Mouse (Mus musculus): ENCODE measurements around the gene AU040320. TPM values are rescaled to one million over a fixed set of nuclear protein-coding genes. Genes with fewer than 3 reads are reported as not detected.

Gene AU040320
- total and polyA plus RNA-seq, 3 experiments = 3.0 to 17.0 (median 15.2) TPM

- Histone ChIP-seq H3K79me2 (replicated peaks; ENCODE audit: control insufficient read depth, extremely low read depth, insufficient read depth, poor library complexity, severe bottlenecking) (no peaks in the 10 kb centered on the region), H3K4me2 (ENCODE audit: insufficient read depth, low read depth, poor library complexity, severe bottlenecking) (no peak overlapping the region), H3K9ac (ENCODE audit: insufficient read depth, low read depth) (no peak overlapping the region), H3K4me3 (replicated peaks in 1 of 3; ENCODE audit: low read depth in 2 of 3, low read length in 2 of 3, poor library complexity in 1 of 3) (no peak overlapping the region), H3K9me3 (replicated peaks; ENCODE audit: low read length) (peaks cover 7% of the 10 kb centered on the region), H3K27ac (ENCODE audit: insufficient read depth, low read depth) (no peak overlapping the region), H3K27me3 (replicated peaks) (no peaks in the 10 kb centered on the region), H3K36me3 (replicated peaks in 1 of 2; ENCODE audit: control insufficient read depth in 1 of 2, insufficient read depth in 1 of 2, low read length in 1 of 2) (no peaks in the 10 kb centered on the region), H3K4me1 (ENCODE audit: control insufficient read depth in 1 of 2, insufficient read depth in 2 of 2) (no peaks in the 10 kb centered on the region)
- DNase-seq (ENCODE audit: extremely low read depth) = no peak
- in situ Hi-C loops (cut with MboI; ENCODE audit: low pct_ligation_motif_present, low pct_unique_long_range_greater_than_20kb, low sequenced_read_pairs) = no loop called here
- TF ChIP-seq TBP (conservative IDR thresholded peaks at IDR 0.05; ENCODE audit: low read depth, low read length) = no peak
- dilution Hi-C loops (cut with MboI; ENCODE audit: extremely low pct_ligation_motif_present, extremely low pct_unique_long_range_greater_than_20kb, low sequenced_read_pairs) = no loop called here
Observed at GRCm38 (mm10) chr4:126735382-126736000, 17.9 kb upstream of the AU040320 start.

DNA sequence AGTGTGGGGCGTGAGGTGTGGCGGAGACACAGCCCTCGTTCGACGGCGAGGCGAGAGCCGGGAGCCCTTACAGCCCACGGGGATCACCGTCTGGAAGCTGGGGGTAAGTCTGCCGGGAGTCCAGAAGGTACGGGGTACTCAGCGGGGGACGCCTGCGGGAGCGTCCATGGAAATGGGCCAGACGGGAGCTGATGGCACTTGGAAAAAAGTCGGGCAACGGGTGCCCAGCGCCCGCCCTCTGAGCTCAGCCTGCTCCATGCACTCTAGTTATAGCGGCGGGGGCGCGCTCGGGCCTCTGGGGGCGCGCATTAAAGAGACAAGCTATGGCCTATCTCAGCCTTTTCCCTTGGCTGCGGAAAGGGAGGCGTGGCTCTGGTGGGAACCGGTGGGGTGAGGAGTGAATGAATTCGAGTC lies 17.3 kb upstream of the AU040320 start, which contains the start of gene Tfap2e:
Gene Tfap2e (minus strand): TSS at position 240 of the 414 bp plus-strand sequence.
- no peak for DNase-seq (ENCODE audit: extremely low read depth)
- Histone ChIP-seq H3K4me3 (replicated peaks in 1 of 3; ENCODE audit: low read depth in 2 of 3, low read length in 2 of 3, poor library complexity in 1 of 3) (no peak within 1 kb of the TSS), H3K4me2 (ENCODE audit: insufficient read depth, low read depth, poor library complexity, severe bottlenecking) (no peak within 1 kb of the TSS), H3K4me1 (ENCODE audit: control insufficient read depth in 1 of 2, insufficient read depth in 2 of 2) (no peaks in the 10 kb centered on the region), H3K36me3 (replicated peaks in 1 of 2; ENCODE audit: control insufficient read depth in 1 of 2, insufficient read depth in 1 of 2, low read length in 1 of 2) (no peaks in the 10 kb centered on the region), H3K9me3 (replicated peaks; ENCODE audit: low read length) (peaks cover 7% of the 10 kb centered on the region), H3K9ac (ENCODE audit: insufficient read depth, low read depth) (no peak within 1 kb of the TSS), H3K79me2 (replicated peaks; ENCODE audit: control insufficient read depth, extremely low read depth, insufficient read depth, poor library complexity, severe bottlenecking) (no peaks in the 10 kb centered on the region), H3K27me3 (replicated peaks) (no peaks in the 10 kb centered on the region), H3K27ac (ENCODE audit: insufficient read depth, low read depth) (no peak within 1 kb of the TSS)
- no peak for TF ChIP-seq POLR2AphosphoS2 (IDR thresholded peaks at IDR 0.05; ENCODE audit: low read depth, low read length)
- in situ Hi-C loops (cut with MboI; ENCODE audit: low pct_ligation_motif_present, low pct_unique_long_range_greater_than_20kb, low sequenced_read_pairs) (no loop called here), dilution Hi-C loops (cut with MboI; ENCODE audit: extremely low pct_ligation_motif_present, extremely low pct_unique_long_range_greater_than_20kb, low sequenced_read_pairs) (no loop called here)

GRCm38 (mm10) chr4:126739966-126740676 lies 13.2 kb upstream of the AU040320 start:
- H3K79me2 ChIP-seq (replicated peaks; ENCODE audit: control insufficient read depth, extremely low read depth, insufficient read depth, poor library complexity, severe bottlenecking) = no peaks in the 10 kb centered on the region
- H3K4me2 ChIP-seq (ENCODE audit: insufficient read depth, low read depth, poor library complexity, severe bottlenecking) = no peak overlapping the region
- peaks cover 17 to 21% of the 10 kb centered on the region in 2 experiments for H3K36me3 ChIP-seq (replicated peaks in 1 of 2; ENCODE audit: control insufficient read depth in 1 of 2, insufficient read depth in 1 of 2, low read length in 1 of 2)
- TF ChIP-seq POLR2AphosphoS2 (IDR thresholded peaks at IDR 0.05; ENCODE audit: low read depth, low read length) (no peak), CTCF (conservative IDR thresholded peaks at IDR 0.05 in 1 of 2, IDR thresholded peaks at IDR 0.05 in 1 of 2; ENCODE audit: low read depth in 2 of 2, low read length in 2 of 2) (peak in 1 of 2 experiments; percentile 58; a peak in 2 of 4 replicates), ZNF384 (IDR thresholded peaks at IDR 0.05; ENCODE audit: low read depth, low read length) (no peak), SMC3 (IDR thresholded peaks at IDR 0.05; ENCODE audit: low read depth, low read length) (peak; percentile 53), ZMIZ1 (IDR thresholded peaks at IDR 0.05; ENCODE audit: low read depth, low read length) (no peak), UBTF (IDR thresholded peaks at IDR 0.05; ENCODE audit: low read depth, low read length) (no peak), TCF12 (IDR thresholded peaks at IDR 0.05; ENCODE audit: low read depth, low read length) (no peak), RCOR1 (conservative IDR thresholded peaks at IDR 0.05; ENCODE audit: low read depth, low read length) (no peak), USF2 (conservative IDR thresholded peaks at IDR 0.05; ENCODE audit: low read depth, low read length) (no peak), KAT2A (IDR thresholded peaks at IDR 0.05; ENCODE audit: insufficient replicate concordance, low read length) (no peak)
- H3K9ac ChIP-seq (ENCODE audit: insufficient read depth, low read depth) = no peak overlapping the region
- DNase-seq (ENCODE audit: extremely low read depth) = no peak
- H3K27ac ChIP-seq (ENCODE audit: insufficient read depth, low read depth) = no peak overlapping the region
- peaks cover 7% of the 10 kb centered on the region for H3K9me3 ChIP-seq (replicated peaks; ENCODE audit: low read length)
- H3K4me1 ChIP-seq (ENCODE audit: control insufficient read depth in 1 of 2, insufficient read depth in 2 of 2) = 0 out of 4 replicates have a peak, but pooled peaks cover 0 to 4% of the 10 kb centered on the region in 2 experiments
- no peaks in the 10 kb centered on the region for H3K27me3 ChIP-seq (replicated peaks)
- no peak overlapping the region for H3K4me3 ChIP-seq (replicated peaks in 1 of 3; ENCODE audit: low read depth in 2 of 3, low read length in 2 of 3, poor library complexity in 1 of 3)
- dilution Hi-C loops (cut with MboI; ENCODE audit: extremely low pct_ligation_motif_present, extremely low pct_unique_long_range_greater_than_20kb, low sequenced_read_pairs) = no loop called here
- in situ Hi-C loops (cut with MboI; ENCODE audit: low pct_ligation_motif_present, low pct_unique_long_range_greater_than_20kb, low sequenced_read_pairs) = no loop called here
